Mouse (Mus musculus): ENCODE results near the gene G0s2.

DNA sequence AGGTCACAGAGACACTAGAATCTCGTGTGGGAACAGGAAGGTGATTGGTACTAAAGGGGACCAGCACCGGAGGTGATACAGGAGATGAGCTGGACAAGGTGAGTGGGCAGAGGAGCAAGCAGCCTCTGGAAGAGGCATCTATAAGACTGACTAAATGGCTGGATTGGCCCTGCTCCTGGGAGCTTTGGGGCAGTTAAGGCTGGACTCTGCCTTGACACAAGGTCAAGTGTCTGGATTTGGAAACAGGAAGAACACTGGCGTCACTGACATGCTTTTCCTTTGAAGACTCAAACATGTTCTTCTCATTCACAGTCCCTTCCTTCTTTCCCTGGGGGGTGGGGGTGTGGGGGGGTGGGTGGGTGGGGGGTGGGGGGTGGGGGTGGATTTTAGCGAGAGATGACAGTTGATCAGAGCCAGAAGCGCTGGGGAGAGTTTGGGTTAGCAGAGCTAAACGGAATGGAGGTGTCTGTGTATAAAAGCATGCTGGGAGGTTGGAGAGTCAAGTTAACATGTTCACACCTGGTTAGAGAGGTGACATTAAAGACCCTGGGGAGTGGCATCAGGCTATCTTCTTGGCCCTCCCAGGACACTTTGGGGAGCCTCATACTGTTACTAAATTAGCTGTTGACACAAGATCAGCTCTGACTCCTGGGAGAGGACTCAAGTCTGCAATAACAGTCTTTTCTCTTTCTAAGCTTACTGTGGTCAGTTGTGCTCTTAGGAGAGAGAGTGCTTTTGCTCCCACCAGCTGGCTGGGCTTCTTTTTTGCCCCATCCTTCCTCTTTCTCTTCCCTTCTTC, 1.9 kb downstream of the G0s2 start:
- TF ChIP-seq CTCF (IDR thresholded peaks at IDR 0.05; ENCODE audit: borderline replicate concordance, insufficient read depth, low read depth, low read length) = no peak
- TF ChIP-seq POLR2A (IDR thresholded peaks at IDR 0.05; ENCODE audit: borderline replicate concordance, insufficient read depth, low read length) = no peak
